ENCODE assay signal across 10 mouse cellular contexts in the genomic region with DNA sequence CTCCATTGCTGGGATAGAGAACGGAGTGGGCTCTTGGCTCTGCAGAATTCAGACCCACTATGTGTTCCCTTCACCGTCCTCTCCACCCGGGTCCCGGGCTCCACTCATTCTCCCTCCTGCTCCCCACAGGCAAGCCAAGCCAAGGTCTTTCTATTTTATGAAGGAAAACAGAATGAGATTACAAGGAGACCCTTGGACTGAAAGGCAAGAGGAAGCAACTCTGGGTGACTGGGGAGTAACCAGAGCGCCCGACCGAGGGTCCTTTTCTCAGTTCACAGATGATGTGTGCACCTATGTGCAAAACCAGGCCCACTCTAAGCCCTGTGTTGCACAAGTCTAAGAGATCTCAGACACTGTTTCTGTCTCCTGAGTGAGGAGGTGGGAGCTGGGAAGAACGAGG. TPM values are rescaled to one million over a fixed set of nuclear protein-coding genes. Genes with fewer than 3 reads are reported as not detected.
A peak's percentile ranks its signal among the peaks of the same experiment; 100 is the strongest.
DNase-seq lines count a peak whose midpoint lies in the region; ATAC-seq and TF ChIP-seq lines count a peak whose summit lies in the region.
"Had no signal": no experiment of that assay in that cellular context is flagged by ENCODE, and none has a peak within 500 bp of the region (broad histone marks: within the 10 kb centered on the region; RNA-seq: fewer than 3 reads in every experiment).

No protein-coding gene starts in this region.

- no peak for TF ChIP-seq CTCF in kidney, adult 2 months (conservative IDR thresholded peaks at IDR 0.05; ENCODE audit: insufficient read depth, insufficient read length, low read depth, low read length)

- H3K27me3 ChIP-seq in kidney, embryonic 15.5 days = no peaks in the 10 kb centered on the region
- H3K27me3 ChIP-seq in kidney, adult 2 months (replicated peaks; ENCODE audit: control insufficient read depth, insufficient read depth, low read length) = no peaks in the 10 kb centered on the region

- H3K9me3 ChIP-seq in kidney, embryonic 15.5 days (replicated peaks) = no peaks in the 10 kb centered on the region

- peaks cover 56% of the 10 kb centered on the region for H3K4me1 ChIP-seq in kidney, embryonic 15.5 days
- no peaks in the 10 kb centered on the region for H3K4me1 ChIP-seq in kidney, adult 2 months (ENCODE audit: control insufficient read depth, insufficient read depth, low read length)

- 0 out of 2 replicates have a peak overlapping the region, but pooled peaks have one; percentile 29 for H3K4me2 ChIP-seq in kidney, embryonic 15.5 days

- no peak overlapping the region for H3K4me3 ChIP-seq in kidney, embryonic 15.5 days (replicated peaks)
- no peak overlapping the region for H3K4me3 ChIP-seq in kidney, adult 2 months (ENCODE audit: insufficient read depth, low read depth, low read length)

- no peaks in the 10 kb centered on the region for H3K36me3 ChIP-seq in kidney, embryonic 15.5 days
- no peaks in the 10 kb centered on the region for H3K36me3 ChIP-seq in kidney, adult 2 months (ENCODE audit: control insufficient read depth, insufficient read depth, low read length)

- peak; percentile 38 for DNase-seq in CD4-positive, CD25-positive, alpha-beta regulatory T cell, adult 2 months (ENCODE audit: low read depth, low spot score)
- DNase-seq in kidney, adult 2 months = no peak
- peak; percentile 30 for DNase-seq in thymus, postnatal 0 days (ENCODE audit: low spot score)
- no peak for DNase-seq in thymus, postnatal 25 days
- DNase-seq: cerebellum, adult 9-11 months; kidney, adult 11 months had no signal

- 59% methylated on average over 8 of the region's 8 CpGs for WGBS in kidney, embryonic 15.5 days
- 72% methylated on average over 8 of the region's 8 CpGs for WGBS in kidney, adult 2 months

- no peak for TF ChIP-seq POLR2A in kidney, adult 2 months (IDR thresholded peaks at IDR 0.05; ENCODE audit: low read depth, low read length)

- ATAC-seq in CD4-positive, CD25-positive, alpha-beta regulatory T cell, adult 4 months = no peak
- ATAC-seq in kidney, embryonic 15.5 days (replicated peaks; ENCODE audit: low FRiP score) = no peak
- no peak for ATAC-seq in activated CD4-positive, CD25-positive, alpha-beta regulatory T cell, adult 4 months
- ATAC-seq in frontal cortex, adult (ENCODE audit: low TSS enrichment) = no peak

- no peak overlapping the region for H3K9ac ChIP-seq in kidney, embryonic 15.5 days

- peak overlapping the region; percentile 94 for H3K27ac ChIP-seq in kidney, embryonic 15.5 days
- no peak overlapping the region for H3K27ac ChIP-seq in kidney, adult 2 months (ENCODE audit: insufficient read depth, low read depth, low read length)

RNA-seq across cellular contexts. Expression of gene Ccr7, which starts 6.5 kb away (rescaled TPM):
- polyA plus RNA-seq in CD4-positive, CD25-positive, alpha-beta regulatory T cell, adult 4 months (2017; shearing (Covaris generic)) = 100 to 1,000 TPM; 277 to 361 TPM
- polyA plus RNA-seq in kidney, embryonic 15.5 days (2015; fragmentation: Nextera tagmentation; extraction: Ambion mirVana) = 0.17 and 0.18 TPM in 2 replicates
- polyA plus RNA-seq in kidney, adult 2 months (2012; rRNA removed) = 1.1 and 11.2 TPM in 2 replicates
- polyA plus RNA-seq in thymus, postnatal 0 days (2015; fragmentation: Nextera tagmentation; extraction: Ambion mirVana) = 36.2 and 37.4 TPM in 2 replicates
- 100 to 1,000 TPM; 243 to 261 TPM for polyA plus RNA-seq in activated CD4-positive, CD25-positive, alpha-beta regulatory T cell, adult 4 months (2017; shearing (Covaris generic))

RNA-seq across cellular contexts. Expression of gene Tns4, which starts 59.3 kb away (rescaled TPM):
- polyA plus RNA-seq in CD4-positive, CD25-positive, alpha-beta regulatory T cell, adult 4 months (2017; shearing (Covaris generic)) = under 1 TPM in 1 of 2 experiments, not detected in 1; 0.35 TPM
- polyA plus RNA-seq in kidney, embryonic 15.5 days (2015; fragmentation: Nextera tagmentation; extraction: Ambion mirVana) = 0.29 and 0.32 TPM in 2 replicates
- polyA plus RNA-seq in kidney, adult 2 months (2012; rRNA removed) = 0.86 and 1.8 TPM in 2 replicates
- polyA plus RNA-seq in thymus, postnatal 0 days (2015; fragmentation: Nextera tagmentation; extraction: Ambion mirVana) = 1.4 and 1.7 TPM in 2 replicates
- polyA plus RNA-seq in activated CD4-positive, CD25-positive, alpha-beta regulatory T cell, adult 4 months (2017; shearing (Covaris generic)) = not detected

Comparison
In these comparisons a context has a peak if more than half of its experiments do, and no peak if none do; other contexts are left out.
1. DNase-seq: peak in CD4-positive, CD25-positive, alpha-beta regulatory T cell, adult 2 months (single experiment) and thymus, postnatal 0 days (single experiment); none in kidney, adult 2 months (single experiment) and thymus, postnatal 25 days (single experiment).